Mouse (Mus musculus) forebrain, embryonic 12.5 days (tissue): ENCODE measurements around the gene Zic3. TPM values are rescaled to one million over a fixed set of nuclear protein-coding genes. Genes with fewer than 3 reads are reported as not detected.

Experiments
- ATAC-seq: fragments of 200-750 bp; cut with Nextera tagmentation; 2 replicates; pipeline ENCODE4 v1.8.0; 2017; ENCODE audit warnings: moderate TSS enrichment; ENCODE audit not compliant: low FRiP score
- H3K27ac ChIP-seq: fragments of 300-500 bp; sonication (generic); 2 replicates; pipeline ENCODE4 v1.5.1; 2016; ENCODE audit warnings: mild to moderate bottlenecking
- H3K27me3 ChIP-seq: fragments of 300-500 bp; sonication (generic); 2 replicates; pipeline ENCODE4 v1.6.1; 2016; ENCODE audit warnings: mild to moderate bottlenecking
- H3K36me3 ChIP-seq: fragments of 300-500 bp; sonication (generic); replicated peaks from 2 replicates; pipeline ENCODE4 v1.6.1; 2016; ENCODE audit warnings: mild to moderate bottlenecking
- H3K4me1 ChIP-seq: fragments of 300-500 bp; sonication (generic); 2 replicates; pipeline ENCODE4 v1.6.1; 2016
- H3K4me2 ChIP-seq: fragments of 300-500 bp; sonication (generic); 2 replicates; pipeline ENCODE4 v1.6.1; 2016; ENCODE audit warnings: mild to moderate bottlenecking, moderate library complexity
- H3K4me3 ChIP-seq: fragments of 300-500 bp; sonication (generic); replicated peaks from 2 replicates; pipeline ENCODE4 v1.5.1; 2016; ENCODE audit warnings: mild to moderate bottlenecking
- H3K9ac ChIP-seq: fragments of 300-500 bp; sonication (generic); 2 replicates; pipeline ENCODE4 v1.6.1; 2016; ENCODE audit warnings: mild to moderate bottlenecking
- H3K9me3 ChIP-seq: fragments of 300-500 bp; sonication (generic); 2 replicates; pipeline ENCODE4 v1.6.1; 2016
- WGBS: fragments of 180-500 bp; shearing (Covaris S2); methylation state at CpG from one replicate; pipeline ENCODE4 v1.1.7; 2016; 5-methylcytosine and 5-hydroxymethylcytosine counted together
- polyA plus RNA-seq: library from polyadenylated mRNA; unstranded; fragments of >200 nt; fragmentation: Nextera tagmentation; extraction: Ambion mirVana; gene quantifications from 2 replicates; pipeline ENCODE4 v1.2.1, GENCODE M21; 2016

Zic3 gene
- 27.5 and 33.0 TPM in 2 replicates for polyA plus RNA-seq

- no peaks in the 10 kb centered on the region for H3K36me3 ChIP-seq
- H3K27ac ChIP-seq, result no peak within 1 kb of the TSS
- peaks cover 28% of the 10 kb centered on the region for H3K27me3 ChIP-seq
- no peak within 1 kb of the TSS for H3K4me2 ChIP-seq
- H3K4me3 ChIP-seq, result no peak within 1 kb of the TSS
- H3K9ac ChIP-seq, result no peak within 1 kb of the TSS
- no peaks in the 10 kb centered on the region for H3K4me1 ChIP-seq
- no peaks in the 10 kb centered on the region for H3K9me3 ChIP-seq
- ATAC-seq, result no peak
- WGBS, result 91% methylated on average over 2 of the region's 2 CpGs
Observed at GRCm38 (mm10) chrX:58022400-58022799, at the start of gene Zic3. Gene Zic3 (plus strand): TSS chrX:58022700.

- H3K4me3 ChIP-seq, result no peak overlapping the region
- 86% methylated on average over 4 of the region's 4 CpGs for WGBS
- H3K27ac ChIP-seq, result no peak overlapping the region
- H3K9me3 ChIP-seq, result no peaks in the 10 kb centered on the region
- H3K27me3 ChIP-seq, result no peaks in the 10 kb centered on the region
- no peak overlapping the region for H3K4me2 ChIP-seq
- ATAC-seq, result no peak
- no peaks in the 10 kb centered on the region for H3K4me1 ChIP-seq
- no peak overlapping the region for H3K9ac ChIP-seq
- H3K36me3 ChIP-seq, result no peaks in the 10 kb centered on the region
Observed at GRCm38 (mm10) chrX:57982351-57982750, 40.1 kb upstream of the Zic3 start.

- H3K4me1 ChIP-seq, result no peaks in the 10 kb centered on the region
- no peaks in the 10 kb centered on the region for H3K27me3 ChIP-seq
- 69% methylated on average over 10 of the region's 10 CpGs for WGBS
- no peak for ATAC-seq
- H3K4me2 ChIP-seq, result no peak overlapping the region
- H3K4me3 ChIP-seq, result no peak overlapping the region
- H3K36me3 ChIP-seq, result no peaks in the 10 kb centered on the region
- H3K27ac ChIP-seq, result no peak overlapping the region
- no peak overlapping the region for H3K9ac ChIP-seq
- no peaks in the 10 kb centered on the region for H3K9me3 ChIP-seq
Observed at GRCm38 (mm10) chrX:57987455-57988109, 34.9 kb upstream of the Zic3 start.

GRCm38 (mm10) chrX:58013391-58013790, 9.1 kb upstream of the Zic3 start:
- H3K9me3 ChIP-seq, result no peaks in the 10 kb centered on the region
- no peak overlapping the region for H3K9ac ChIP-seq
- no peak for ATAC-seq
- H3K4me1 ChIP-seq, result no peaks in the 10 kb centered on the region; the same call in 1 of the 2 replicates
- H3K27me3 ChIP-seq, result peaks cover 47% of the 10 kb centered on the region
- H3K4me2 ChIP-seq, result no peak overlapping the region
- 64% methylated on average over 5 of the region's 5 CpGs for WGBS
- H3K36me3 ChIP-seq, result no peaks in the 10 kb centered on the region
- no peak overlapping the region for H3K27ac ChIP-seq
- no peak overlapping the region for H3K4me3 ChIP-seq

- Histone ChIP-seq H3K4me2 (no peak overlapping the region), H3K9me3 (no peaks in the 10 kb centered on the region), H3K36me3 (no peaks in the 10 kb centered on the region), H3K27ac (no peak overlapping the region), H3K9ac (no peak overlapping the region), H3K4me3 (no peak overlapping the region), H3K4me1 (no peaks in the 10 kb centered on the region; the same call in 1 of the 2 replicates), H3K27me3 (peaks cover 49% of the 10 kb centered on the region)
- ATAC-seq, result no peak
- WGBS, result 23% methylated on average over 12 of the region's 12 CpGs
Observed at GRCm38 (mm10) chrX:58014093-58014492, 8.4 kb upstream of the Zic3 start.

GRCm38 (mm10) chrX:58014761-58015160, 7.7 kb upstream of the Zic3 start:
- Histone ChIP-seq H3K9me3 (no peaks in the 10 kb centered on the region), H3K27me3 (peaks cover 49% of the 10 kb centered on the region), H3K9ac (no peak overlapping the region), H3K27ac (no peak overlapping the region), H3K4me3 (no peak overlapping the region), H3K4me2 (no peak overlapping the region), H3K36me3 (no peaks in the 10 kb centered on the region), H3K4me1 (no peaks in the 10 kb centered on the region; the same call in 1 of the 2 replicates)
- WGBS, result 23% methylated on average over 13 of the region's 13 CpGs
- no peak for ATAC-seq

GRCm38 (mm10) chrX:58015336-58015945, 7.1 kb upstream of the Zic3 start:
- no peak overlapping the region for H3K9ac ChIP-seq

GRCm38 (mm10) chrX:58018720-58019119, 3.8 kb upstream of the Zic3 start:
- no peak overlapping the region; the same call in 1 of the 2 replicates for H3K4me3 ChIP-seq
- H3K9ac ChIP-seq, result no peak overlapping the region
- H3K4me2 ChIP-seq, result peak overlapping the region; percentile 48
- H3K36me3 ChIP-seq, result no peaks in the 10 kb centered on the region
- H3K9me3 ChIP-seq, result no peaks in the 10 kb centered on the region
- 0 out of 2 replicates have a peak overlapping the region, but pooled peaks have one; percentile 80 for H3K27ac ChIP-seq
- 14% methylated on average over 24 of the region's 24 CpGs for WGBS
- ATAC-seq, result peak; percentile 56
- H3K27me3 ChIP-seq, result peaks cover 50% of the 10 kb centered on the region
- no peaks in the 10 kb centered on the region; the same call in 1 of the 2 replicates for H3K4me1 ChIP-seq

More at GRCm38 (mm10) chrX:58015336-58015945, 7.1 kb upstream of the Zic3 start:
- no peak overlapping the region for H3K27ac ChIP-seq
- H3K4me2 ChIP-seq, result peak overlapping the region; percentile 36
- no peak overlapping the region; the same call in 1 of the 2 replicates for H3K4me3 ChIP-seq
- H3K27me3 ChIP-seq, result peaks cover 51% of the 10 kb centered on the region
- H3K36me3 ChIP-seq, result no peaks in the 10 kb centered on the region
- ATAC-seq, result no peak
- H3K4me1 ChIP-seq, result no peaks in the 10 kb centered on the region; the same call in 1 of the 2 replicates
- no peaks in the 10 kb centered on the region for H3K9me3 ChIP-seq
- WGBS, result 16% methylated on average over 29 of the region's 29 CpGs

- Histone ChIP-seq H3K4me1 (no peaks in the 10 kb centered on the region; the same call in 1 of the 2 replicates), H3K27me3 (peaks cover 43% of the 10 kb centered on the region), H3K36me3 (no peaks in the 10 kb centered on the region), H3K9ac (peak overlapping the region; percentile 42; the same call in 1 of the 2 replicates), H3K27ac (peak overlapping the region; percentile 80), H3K4me3 (peak overlapping the region; percentile 30), H3K9me3 (no peaks in the 10 kb centered on the region), H3K4me2 (peak overlapping the region; percentile 48)
- 18% methylated on average over 33 of the region's 33 CpGs for WGBS
- ATAC-seq, result peak; percentile 68
Observed at GRCm38 (mm10) chrX:58019257-58019953, 3.1 kb upstream of the Zic3 start.

GRCm38 (mm10) chrX:58027631-58028030, 5.1 kb downstream of the Zic3 start:
- no peaks in the 10 kb centered on the region for H3K4me1 ChIP-seq
- 20% methylated on average over 9 of the region's 9 CpGs for WGBS
- no peaks in the 10 kb centered on the region for H3K36me3 ChIP-seq
- H3K9me3 ChIP-seq, result no peaks in the 10 kb centered on the region
- peak overlapping the region; percentile 25; the same call in 1 of the 2 replicates for H3K9ac ChIP-seq
- peak overlapping the region; percentile 60 for H3K4me2 ChIP-seq
- H3K4me3 ChIP-seq, result no peak overlapping the region
- ATAC-seq, result no peak
- H3K27me3 ChIP-seq, result peaks cover 23% of the 10 kb centered on the region
- H3K27ac ChIP-seq, result peak overlapping the region; percentile 53; the same call in 1 of the 2 replicates

GRCm38 (mm10) chrX:58028082-58028481, 5.6 kb downstream of the Zic3 start:
- H3K9me3 ChIP-seq, result no peaks in the 10 kb centered on the region
- ATAC-seq, result no peak
- H3K4me3 ChIP-seq, result no peak overlapping the region
- H3K27me3 ChIP-seq, result peaks cover 23% of the 10 kb centered on the region
- peak overlapping the region; percentile 60 for H3K4me2 ChIP-seq
- no peaks in the 10 kb centered on the region for H3K36me3 ChIP-seq
- 7% methylated on average over 16 of the region's 16 CpGs for WGBS
- 0 out of 2 replicates have a peak overlapping the region, but pooled peaks have one; percentile 53 for H3K27ac ChIP-seq
- H3K4me1 ChIP-seq, result no peaks in the 10 kb centered on the region
- H3K9ac ChIP-seq, result peak overlapping the region; percentile 25; the same call in 1 of the 2 replicates

- Histone ChIP-seq H3K27ac (no peak overlapping the region), H3K4me2 (peak overlapping the region; percentile 60), H3K27me3 (peaks cover 23% of the 10 kb centered on the region)
Observed at GRCm38 (mm10) chrX:58028858-58029257, 6.4 kb downstream of the Zic3 start.

More at GRCm38 (mm10) chrX:58028858-58029257, 6.4 kb downstream of the Zic3 start:
- H3K9ac ChIP-seq, result no peak overlapping the region
- 20% methylated on average over 8 of the region's 8 CpGs for WGBS
- H3K4me3 ChIP-seq, result no peak overlapping the region
- H3K9me3 ChIP-seq, result no peaks in the 10 kb centered on the region
- H3K36me3 ChIP-seq, result no peaks in the 10 kb centered on the region
- no peaks in the 10 kb centered on the region for H3K4me1 ChIP-seq
- ATAC-seq, result no peak
